Mouse (Mus musculus): Measurements from ENCODE around the gene Olfr1472.
"Not testable (repeated sequence)": the region's sequence is repeated elsewhere in the genome, so short reads cannot be mapped to it uniquely, and the experiment has no call there.

The Olfr1472 gene

DNA sequence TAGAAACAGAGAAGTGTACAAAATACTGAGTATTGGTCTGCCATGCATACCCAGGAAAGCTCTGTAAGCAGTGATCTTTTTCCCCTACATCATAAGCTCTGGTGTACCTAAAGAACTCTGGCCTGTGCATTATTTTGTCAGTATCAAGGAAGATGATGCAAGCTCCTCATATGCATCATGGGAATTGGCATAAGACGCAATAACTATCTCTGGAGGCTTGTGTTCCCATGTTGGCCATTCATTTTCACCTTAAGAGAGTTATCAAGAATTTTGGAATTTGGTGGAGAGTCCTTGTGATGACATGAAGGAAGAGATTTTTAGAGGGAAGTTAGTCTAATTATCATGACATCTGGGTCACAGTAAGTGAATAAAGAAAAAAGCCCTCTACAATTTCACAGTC is at the start of gene Olfr1472:
TSS of gene Olfr1472 (minus strand) at position 101 of the 400 bp plus-strand sequence.
- DNase-seq (ENCODE audit: low read depth, low spot score) = no peak

DNA sequence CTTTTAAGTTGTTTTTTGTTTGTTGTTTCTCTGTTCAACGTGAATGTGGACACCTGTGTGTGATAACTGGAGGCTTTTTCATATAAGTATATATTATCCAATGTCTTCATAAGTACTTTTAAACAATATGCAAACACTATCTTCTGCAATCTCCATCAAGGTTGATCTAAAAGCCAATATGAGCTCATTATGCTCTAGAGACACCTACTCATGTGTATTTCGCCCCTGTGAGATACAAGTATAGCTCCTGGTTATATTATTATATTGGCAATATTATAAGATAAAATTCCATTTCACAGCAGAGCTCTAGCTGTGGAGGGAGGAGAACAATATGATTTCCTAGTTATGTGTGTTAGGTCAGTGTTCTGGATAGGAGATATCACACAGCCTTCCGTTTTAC is 44.4 kb upstream of the Olfr1472 start, which contains the start of gene Olfr1477:
TSS of gene Olfr1477 (plus strand) at position 301 of the 400 bp plus-strand sequence.
- DNase-seq (ENCODE audit: low read depth, low spot score) = no peak

DNA sequence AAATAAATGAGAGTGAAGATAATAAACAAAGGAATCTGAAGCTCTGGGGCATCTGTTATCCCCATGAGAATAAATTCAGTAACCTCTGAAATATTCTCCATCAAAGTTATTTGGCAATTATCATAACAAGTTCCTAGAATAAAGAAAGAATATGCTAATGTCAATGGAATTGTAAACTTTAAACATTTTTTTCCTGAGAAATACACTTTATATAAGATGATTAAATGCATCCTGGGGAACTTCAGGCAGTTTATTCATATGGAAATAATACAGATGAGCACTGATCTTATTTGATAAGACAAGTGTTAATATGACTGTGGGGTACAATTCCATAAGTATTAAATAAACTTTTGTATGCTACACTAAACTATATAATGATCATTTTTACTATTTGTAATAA is 24.2 kb upstream of the Olfr1472 start, which contains the start of gene Olfr1475:
TSS of gene Olfr1475 (minus strand) at position 101 of the 400 bp plus-strand sequence.
- DNase-seq (ENCODE audit: low read depth, low spot score) = no peak

DNA sequence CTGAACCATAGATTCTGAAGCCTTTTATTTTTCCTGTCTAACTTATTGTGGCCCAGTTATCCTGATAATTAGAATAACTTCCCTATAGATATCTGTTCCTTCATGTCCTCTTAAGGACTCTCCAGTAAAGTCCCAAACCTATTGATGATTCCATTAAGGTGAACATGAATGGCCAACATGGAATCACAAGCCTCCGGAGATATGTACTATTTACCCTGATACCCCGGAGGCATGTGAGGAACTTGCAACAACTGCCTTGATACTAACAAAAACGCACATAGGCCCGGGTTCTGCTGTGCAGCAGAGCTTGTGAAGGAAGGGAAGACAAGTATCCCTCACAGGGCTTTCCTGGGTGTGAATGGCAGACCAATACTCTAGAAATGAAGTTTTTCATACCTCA is 13.4 kb upstream of the Olfr1472 start, which contains the start of gene Olfr1474:
TSS of gene Olfr1474 (plus strand) at position 301 of the 400 bp plus-strand sequence.
- DNase-seq (ENCODE audit: low read depth, low spot score) = not testable (repeated sequence)

DNA sequence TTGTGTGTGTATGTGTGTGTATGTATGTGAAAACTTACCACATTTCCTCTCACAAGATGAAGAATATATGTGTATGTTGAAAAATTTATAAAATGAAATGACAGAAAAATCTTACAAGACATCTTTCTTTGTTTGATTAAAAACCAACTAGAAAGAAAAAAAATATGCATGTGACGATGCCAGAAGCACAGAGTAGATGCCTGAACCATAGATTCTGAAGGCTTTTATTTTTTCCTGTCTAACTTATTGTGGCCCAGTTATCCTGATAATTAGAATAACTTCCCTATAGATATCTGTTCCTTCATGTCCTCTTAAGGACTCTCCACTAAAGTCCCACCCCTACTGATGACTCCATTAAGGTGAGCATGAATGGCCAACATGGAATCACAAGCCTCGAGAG is 12.8 kb downstream of the Olfr1472 start, which contains the start of gene Olfr1471:
TSS of gene Olfr1471 (plus strand) at position 301 of the 400 bp plus-strand sequence.
- not testable (repeated sequence) for DNase-seq (ENCODE audit: low read depth, low spot score)

DNA sequence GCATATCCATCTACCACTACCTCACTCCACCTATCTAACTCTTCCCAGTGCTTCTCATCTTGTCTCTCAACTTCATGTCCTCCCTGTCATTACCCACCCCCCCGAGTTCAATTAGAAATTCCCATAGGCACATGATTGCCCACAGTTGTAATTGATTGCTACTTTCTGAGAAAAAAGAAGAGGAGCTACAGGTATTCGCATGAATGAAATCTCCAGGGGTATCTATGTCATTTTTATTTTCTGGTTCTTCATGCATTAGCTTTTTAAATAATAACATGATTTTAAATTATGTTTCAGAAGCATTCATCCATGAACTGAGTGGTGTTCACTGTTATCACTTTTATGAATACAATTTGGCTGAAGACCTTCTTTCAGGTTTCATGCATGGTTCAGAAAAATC is 48.3 kb downstream of the Olfr1472 start, which contains the start of gene Olfr1469:
TSS of gene Olfr1469 (plus strand) at position 301 of the 400 bp plus-strand sequence.
- no peak for DNase-seq (ENCODE audit: low read depth, low spot score)

All from mesoderm, embryonic 11.5 days (tissue).